Mouse (Mus musculus) brain, embryonic 18.5 days (tissue): ENCODE results near the gene Nbdy.
A peak's percentile ranks its signal among the peaks of the same experiment; 100 is the strongest.

Experiments
- DNase-seq: peaks from one replicate; pipeline ENCODE4 v3.0.0-alpha.2; 2012; ENCODE audit warnings: low read depth, low spot score

The Nbdy gene

GRCm38 (mm10) chrX:153723110-153723916, at the start of gene Nbdy:
TSS of gene Nbdy (plus strand) at chrX:153723590.
- peak; percentile 62 for DNase-seq

- DNase-seq, result no peak
Observed at GRCm38 (mm10) chrX:153695782-153696395, 27.5 kb upstream of the Nbdy start, which contains the start of gene Kctd12b. TSS of gene Kctd12b (minus strand) at chrX:153696391.

DNA sequence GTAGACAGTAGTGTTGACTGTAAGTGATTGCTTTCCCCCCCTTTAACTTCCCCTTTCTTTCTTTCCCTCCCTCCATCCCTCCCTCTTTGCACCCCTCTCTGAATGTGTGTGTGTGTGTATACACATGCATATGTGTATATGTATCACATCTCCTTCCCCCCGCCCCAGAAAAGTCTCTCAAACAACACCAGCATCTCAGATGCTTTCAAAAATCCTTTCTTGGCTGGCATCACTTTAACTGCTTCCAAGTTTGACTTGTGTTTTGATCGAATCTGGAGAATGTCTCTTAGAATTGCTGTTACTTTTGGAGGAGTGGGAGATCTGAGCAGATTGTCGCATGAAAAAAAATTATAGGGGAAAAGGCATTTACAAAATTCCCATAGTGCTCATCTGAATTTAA, 22.9 kb upstream of the Nbdy start:
- DNase-seq, result no peak

DNA sequence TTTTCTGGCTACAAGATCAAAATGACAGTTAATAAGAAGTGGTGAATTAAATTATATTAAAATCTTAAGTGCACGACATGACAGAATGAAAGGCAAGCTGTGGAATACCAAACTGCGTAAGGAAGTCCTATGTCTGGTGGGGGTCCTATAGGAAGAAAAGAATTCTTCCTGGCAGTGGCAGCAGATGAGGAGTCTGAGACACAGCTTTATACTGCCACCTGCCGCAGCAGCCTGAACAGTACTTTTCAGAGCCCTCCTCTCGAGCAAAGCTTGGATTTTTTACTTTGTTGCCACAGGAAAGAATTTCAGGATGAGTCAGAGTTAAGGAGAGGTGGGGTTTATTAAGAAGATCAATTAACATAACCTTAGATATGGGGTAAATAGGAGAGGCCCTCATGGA, 15.7 kb upstream of the Nbdy start:
- no peak for DNase-seq

GRCm38 (mm10) chrX:153716716-153717115, 6.7 kb upstream of the Nbdy start:
- no peak for DNase-seq

DNA sequence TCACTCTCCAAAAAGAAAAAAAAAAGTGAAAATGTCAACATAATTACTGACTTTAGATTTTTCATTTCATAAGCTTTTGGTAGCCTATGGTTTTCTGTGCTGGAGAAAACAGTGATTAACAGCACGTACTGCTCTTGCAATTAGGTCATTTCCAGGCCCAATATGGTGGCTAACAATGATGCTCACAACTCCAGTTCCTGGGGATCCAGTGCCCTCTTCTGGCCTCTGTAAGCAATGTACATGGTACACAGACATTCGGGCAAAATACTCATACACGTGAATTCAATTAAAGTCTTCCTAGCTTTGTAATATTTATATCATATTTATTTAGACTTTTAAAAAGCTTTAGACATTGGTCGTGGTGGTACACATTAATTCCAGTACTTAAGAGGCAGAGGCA, 3.8 kb upstream of the Nbdy start:
- DNase-seq, result no peak

DNA sequence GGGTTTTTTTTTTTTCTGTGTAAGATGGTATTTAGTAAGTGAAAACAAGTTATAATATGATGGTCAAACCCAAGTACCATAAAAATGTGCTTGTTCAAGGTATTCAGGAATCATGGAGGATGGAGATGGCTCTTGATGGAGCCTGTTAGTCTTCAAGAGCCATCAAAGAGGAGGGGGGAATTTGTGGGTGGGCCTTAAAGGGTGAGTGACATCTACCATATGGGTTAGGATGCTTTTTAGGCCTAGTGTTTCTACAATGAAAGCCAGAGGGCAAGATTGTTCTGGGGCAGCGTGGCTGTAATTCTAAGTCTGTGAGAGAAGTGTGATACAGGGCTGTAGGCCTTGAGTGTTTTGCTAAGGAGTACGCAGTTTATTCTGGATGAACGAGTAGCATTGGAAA, 1.0 kb downstream of the Nbdy start:
- DNase-seq, result no peak

GRCm38 (mm10) chrX:153735697-153736096, 12.3 kb downstream of the Nbdy start:
- DNase-seq, result no peak

DNA sequence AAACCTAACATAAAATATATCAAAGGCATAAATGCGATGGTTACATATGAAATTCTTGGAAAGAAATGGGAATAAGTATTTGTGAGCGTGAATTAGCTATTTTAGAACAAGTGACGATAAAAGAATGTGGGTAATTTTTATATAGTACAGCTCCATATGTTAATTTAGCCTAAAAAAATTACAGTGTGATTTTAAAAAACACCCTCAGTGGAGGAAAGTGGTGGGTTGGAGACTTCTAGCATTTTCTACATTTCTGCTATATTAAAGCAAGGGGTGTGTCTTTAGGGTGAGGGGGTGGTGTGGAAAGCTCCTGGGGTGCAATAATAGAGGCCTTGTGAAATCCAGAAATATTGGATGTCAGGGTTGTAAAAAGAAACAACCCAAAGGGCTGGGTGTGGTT, 19.1 kb downstream of the Nbdy start:
- DNase-seq, result no peak

DNA sequence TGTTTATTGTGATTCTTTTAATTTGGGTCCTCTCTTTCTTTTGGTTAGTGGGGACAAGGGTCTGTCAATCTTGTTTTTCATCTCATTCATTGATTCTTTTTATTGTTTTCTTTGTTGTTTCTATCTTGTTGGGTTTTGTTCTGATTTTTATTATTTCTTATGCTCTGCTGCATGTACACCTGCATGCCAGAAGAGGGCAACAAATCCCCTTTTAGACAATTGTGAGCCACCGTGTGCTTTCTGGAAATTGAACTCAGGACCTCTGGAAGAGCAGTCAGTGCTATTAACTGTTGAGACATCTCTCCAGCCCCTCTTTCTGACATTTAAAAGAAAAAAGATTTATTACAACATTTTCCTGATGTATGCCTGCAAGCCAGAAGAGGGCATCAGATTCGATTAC, 25.8 kb downstream of the Nbdy start:
- no peak for DNase-seq
